Mouse (Mus musculus): ENCODE data around the gene Scgb2b7.
"Not testable (repeated sequence)": the region's sequence is repeated elsewhere in the genome, so short reads cannot be mapped to it uniquely, and the experiment has no call there.

Gene Scgb2b7
- long read RNA-seq, experiment 1, result 0 reads
- long read RNA-seq, experiment 2, result 0 reads

- intact Hi-C loops (cut with DNase I), result not testable (repeated sequence)
These were observed at the start of gene Scgb2b7 for GRCm38 (mm10) chr7:31705657-31706056. Gene Scgb2b7, minus strand, starts transcription at chr7:31705757.

GRCm38 (mm10) chr7:31712365-31712764, 6.8 kb upstream of the Scgb2b7 start, which contains the start of gene Scgb1b7:
Gene Scgb1b7, plus strand, starts transcription at chr7:31712665.
- intact Hi-C loops (cut with DNase I), result not testable (repeated sequence)

Measured in adrenal gland (tissue).